Mouse (Mus musculus): Measurements from ENCODE around the gene Ffar2. TPM values are rescaled to one million over a fixed set of nuclear protein-coding genes. Genes with fewer than 3 reads are reported as not detected.

The Ffar2 gene
- polyA plus RNA-seq, 1 experiment from 2014 or later = 0.24 TPM

DNA sequence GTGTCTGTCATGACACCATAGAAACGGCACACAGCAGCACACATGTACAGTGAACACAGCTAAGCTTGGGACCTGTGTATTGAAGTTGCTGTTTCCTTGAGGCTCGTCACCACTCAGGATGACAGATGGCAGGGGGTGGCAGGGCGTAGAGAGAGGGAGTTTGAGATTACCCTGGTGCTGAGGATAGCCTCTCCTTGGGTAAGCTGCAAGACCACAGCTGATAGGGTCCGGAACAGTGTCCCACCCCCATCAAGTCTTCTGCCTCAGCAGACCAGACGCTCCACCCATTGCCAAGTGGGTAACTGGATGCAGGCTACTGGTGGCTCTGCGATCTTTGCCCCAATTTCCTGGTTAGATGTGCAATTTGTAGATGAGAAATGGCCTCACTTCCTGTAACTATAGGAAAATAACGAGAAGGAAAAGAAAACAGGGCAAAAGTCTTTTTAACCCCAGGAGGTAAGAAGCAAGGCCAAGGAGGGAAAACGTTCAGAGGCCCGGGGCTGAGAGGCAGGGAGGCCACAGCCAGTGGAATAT, 11.8 kb downstream of the Ffar2 start:
- no peak overlapping the region for H3K27ac ChIP-seq (ENCODE audit: low read depth, low read length)
- ATAC-seq (ENCODE audit: low read depth) = no peak

DNA sequence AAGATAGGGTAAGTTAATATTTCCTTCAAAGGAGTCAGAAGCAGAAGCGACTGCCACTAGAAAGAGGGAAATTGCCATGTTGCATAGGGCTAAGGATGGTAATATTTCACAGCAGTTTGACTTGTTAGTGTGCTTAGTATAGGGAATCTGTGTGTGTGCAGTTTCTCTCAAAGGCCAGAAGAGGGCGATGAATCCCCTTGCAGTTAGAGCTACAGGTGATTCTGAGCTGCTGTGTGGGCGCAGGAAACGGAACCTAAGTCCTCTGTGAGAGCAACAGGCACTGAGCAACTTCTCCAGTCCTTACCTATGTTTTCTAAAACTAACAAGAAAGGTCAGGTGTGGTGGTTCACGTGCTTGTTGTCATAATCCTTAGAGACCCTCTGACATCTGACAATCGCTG, 13.3 kb downstream of the Ffar2 start:
- no peak for ATAC-seq (ENCODE audit: low read depth)
- 57% methylated on average over 6 of the region's 6 CpGs for WGBS

More for the DNA sequence above, 11.8 kb downstream of the Ffar2 start:
- Histone ChIP-seq H3K4me3 (ENCODE audit: low read depth, low read length) (no peak overlapping the region), H3K4me1 (ENCODE audit: control insufficient read depth, insufficient read depth, low read length) (no peaks in the 10 kb centered on the region), H3K9ac (replicated peaks; ENCODE audit: low read depth, low read length) (no peak overlapping the region), H3K4me2 (ENCODE audit: low read depth, low read length) (no peak overlapping the region), H3K9me3 (ENCODE audit: control insufficient read depth, low read length) (no peaks in the 10 kb centered on the region), H3K27me3 (ENCODE audit: control insufficient read depth, insufficient read depth, low read length) (no peaks in the 10 kb centered on the region), H3K36me3 (ENCODE audit: control insufficient read depth, insufficient read depth, low read length) (no peaks in the 10 kb centered on the region)
- 59% methylated on average over 9 of the region's 9 CpGs for WGBS

DNA sequence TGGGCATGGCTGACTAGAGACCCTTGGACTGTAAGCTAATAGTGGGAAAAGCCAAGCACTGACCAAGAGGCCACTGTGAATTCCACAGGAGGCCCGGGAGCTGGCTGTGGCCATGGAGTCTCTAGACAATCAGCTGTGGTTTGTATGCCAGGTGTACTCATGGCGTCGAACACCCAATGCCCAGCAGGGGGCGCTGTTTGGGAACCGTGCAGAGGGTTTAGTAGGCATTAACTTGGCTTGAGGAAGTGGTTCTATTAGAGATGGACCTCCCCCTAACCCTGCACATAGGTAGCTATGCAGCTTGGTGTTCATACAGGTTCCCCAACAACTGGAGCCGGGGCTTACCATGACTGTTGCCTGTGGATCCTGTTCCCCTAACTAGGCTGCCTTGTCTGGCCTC, 17.7 kb downstream of the Ffar2 start:
- 44% methylated on average over 6 of the region's 6 CpGs for WGBS

More for the DNA sequence above, 13.3 kb downstream of the Ffar2 start:
- no peaks in the 10 kb centered on the region for H3K4me1 ChIP-seq (ENCODE audit: control insufficient read depth, insufficient read depth, low read length)
- H3K4me2 ChIP-seq (ENCODE audit: low read depth, low read length) = no peak overlapping the region
- H3K9me3 ChIP-seq (ENCODE audit: control insufficient read depth, low read length) = no peaks in the 10 kb centered on the region
- H3K4me3 ChIP-seq (ENCODE audit: low read depth, low read length) = no peak overlapping the region
- H3K9ac ChIP-seq (replicated peaks; ENCODE audit: low read depth, low read length) = no peak overlapping the region
- no peak overlapping the region for H3K27ac ChIP-seq (ENCODE audit: low read depth, low read length)
- no peaks in the 10 kb centered on the region for H3K36me3 ChIP-seq (ENCODE audit: control insufficient read depth, insufficient read depth, low read length)
- no peaks in the 10 kb centered on the region for H3K27me3 ChIP-seq (ENCODE audit: control insufficient read depth, insufficient read depth, low read length)

DNA sequence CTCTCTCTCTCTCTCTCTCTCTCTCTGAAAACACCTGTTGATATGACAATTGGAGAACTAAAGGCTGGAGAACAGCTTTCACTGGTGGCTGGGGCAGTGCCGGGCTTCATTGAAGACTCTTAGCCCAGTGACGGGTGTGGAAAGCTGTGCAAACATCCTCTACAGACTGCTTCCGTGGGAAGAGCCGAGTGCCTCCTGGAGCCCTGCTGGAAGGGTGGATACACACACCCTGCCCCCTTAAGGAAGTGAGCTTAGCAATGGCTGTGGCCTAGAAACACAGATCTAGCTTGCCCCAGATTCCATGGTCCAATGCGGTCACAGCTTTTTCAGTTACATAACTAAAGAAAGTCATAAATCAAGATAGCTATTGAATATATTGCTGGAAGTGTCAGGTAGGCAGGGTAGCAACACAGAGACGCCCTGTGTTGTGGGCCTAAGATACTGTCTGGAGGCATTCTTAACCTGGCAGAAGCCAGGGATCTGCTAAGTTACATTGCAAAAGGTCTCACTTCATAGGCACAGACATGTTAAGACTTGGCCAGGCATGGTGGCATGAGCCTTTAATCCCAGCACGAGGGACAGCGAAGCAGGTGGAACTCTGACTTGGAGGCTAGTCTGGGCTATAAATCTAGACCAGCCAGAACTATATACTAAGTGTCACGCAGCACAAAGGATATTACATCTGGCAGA, 19.4 kb downstream of the Ffar2 start:
- Histone ChIP-seq H3K36me3 (ENCODE audit: control insufficient read depth, insufficient read depth, low read length) (no peaks in the 10 kb centered on the region), H3K9me3 (ENCODE audit: control insufficient read depth, low read length) (no peaks in the 10 kb centered on the region), H3K4me1 (ENCODE audit: control insufficient read depth, insufficient read depth, low read length) (no peaks in the 10 kb centered on the region), H3K9ac (replicated peaks; ENCODE audit: low read depth, low read length) (no peak overlapping the region), H3K4me2 (ENCODE audit: low read depth, low read length) (no peak overlapping the region), H3K4me3 (ENCODE audit: low read depth, low read length) (no peak overlapping the region), H3K27me3 (ENCODE audit: control insufficient read depth, insufficient read depth, low read length) (no peaks in the 10 kb centered on the region), H3K27ac (ENCODE audit: low read depth, low read length) (no peak overlapping the region)
- WGBS = 86% methylated on average over 9 of the region's 9 CpGs
- no peak for ATAC-seq (ENCODE audit: low read depth)

More for the DNA sequence above, 17.7 kb downstream of the Ffar2 start:
- H3K4me3 ChIP-seq (ENCODE audit: low read depth, low read length) = no peak overlapping the region
- H3K27me3 ChIP-seq (ENCODE audit: control insufficient read depth, insufficient read depth, low read length) = no peaks in the 10 kb centered on the region
- no peak overlapping the region for H3K9ac ChIP-seq (replicated peaks; ENCODE audit: low read depth, low read length)
- ATAC-seq (ENCODE audit: low read depth) = no peak
- H3K4me1 ChIP-seq (ENCODE audit: control insufficient read depth, insufficient read depth, low read length) = no peaks in the 10 kb centered on the region
- no peak overlapping the region for H3K27ac ChIP-seq (ENCODE audit: low read depth, low read length)
- H3K36me3 ChIP-seq (ENCODE audit: control insufficient read depth, insufficient read depth, low read length) = no peaks in the 10 kb centered on the region
- no peak overlapping the region for H3K4me2 ChIP-seq (ENCODE audit: low read depth, low read length)
- H3K9me3 ChIP-seq (ENCODE audit: control insufficient read depth, low read length) = no peaks in the 10 kb centered on the region

DNA sequence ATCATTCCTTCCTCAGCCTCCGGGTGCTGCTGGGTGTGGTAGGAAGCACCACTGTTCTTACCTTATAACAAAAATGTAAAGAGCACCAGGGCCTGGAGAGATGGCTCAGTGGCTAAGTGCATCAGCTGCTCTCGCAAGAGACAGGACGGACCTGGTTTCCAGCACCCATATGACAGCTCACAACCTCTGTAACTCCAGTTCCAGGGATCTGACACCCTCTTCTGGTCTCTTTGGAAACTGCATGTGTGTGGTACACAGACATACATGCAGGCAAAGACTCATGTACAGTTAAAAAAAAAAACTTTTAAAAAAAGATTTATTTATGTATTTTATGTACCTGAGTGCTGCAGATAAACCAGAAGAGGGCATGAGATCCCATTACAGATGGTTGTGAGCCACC, 20.3 kb downstream of the Ffar2 start:
- Histone ChIP-seq H3K4me3 (ENCODE audit: low read depth, low read length) (no peak overlapping the region), H3K27me3 (ENCODE audit: control insufficient read depth, insufficient read depth, low read length) (no peaks in the 10 kb centered on the region), H3K9ac (replicated peaks; ENCODE audit: low read depth, low read length) (no peak overlapping the region), H3K36me3 (ENCODE audit: control insufficient read depth, insufficient read depth, low read length) (no peaks in the 10 kb centered on the region), H3K4me2 (ENCODE audit: low read depth, low read length) (no peak overlapping the region), H3K4me1 (ENCODE audit: control insufficient read depth, insufficient read depth, low read length) (no peaks in the 10 kb centered on the region), H3K27ac (ENCODE audit: low read depth, low read length) (no peak overlapping the region), H3K9me3 (ENCODE audit: control insufficient read depth, low read length) (no peaks in the 10 kb centered on the region)
- ATAC-seq (ENCODE audit: low read depth) = no peak
- 100% methylated on average over 3 of the region's 3 CpGs for WGBS

DNA sequence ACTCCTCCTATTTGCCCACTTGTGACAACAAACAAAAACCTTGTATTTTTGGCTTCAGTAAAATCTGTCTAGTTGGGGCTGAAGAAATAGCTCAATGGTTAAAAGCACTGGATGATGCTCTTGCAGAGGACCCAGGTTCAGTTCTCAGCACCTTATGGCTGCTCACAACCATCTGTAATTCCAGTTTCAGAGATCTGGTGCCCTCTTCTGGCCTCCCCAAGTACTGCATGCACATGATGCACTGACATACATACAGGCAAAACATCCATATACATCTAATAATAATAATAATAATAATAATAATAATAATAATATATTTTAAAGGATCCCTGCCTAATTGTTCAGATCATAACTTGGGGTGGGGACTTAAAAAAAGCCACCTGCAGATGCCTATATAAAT, 22.9 kb downstream of the Ffar2 start:
- ATAC-seq (ENCODE audit: low read depth) = no peak
- H3K4me3 ChIP-seq (ENCODE audit: low read depth, low read length) = no peak overlapping the region
- H3K9me3 ChIP-seq (ENCODE audit: control insufficient read depth, low read length) = no peaks in the 10 kb centered on the region
- no peak overlapping the region for H3K9ac ChIP-seq (replicated peaks; ENCODE audit: low read depth, low read length)
- H3K27ac ChIP-seq (ENCODE audit: low read depth, low read length) = no peak overlapping the region
- H3K36me3 ChIP-seq (ENCODE audit: control insufficient read depth, insufficient read depth, low read length) = no peaks in the 10 kb centered on the region
- no peak overlapping the region for H3K4me2 ChIP-seq (ENCODE audit: low read depth, low read length)
- no peaks in the 10 kb centered on the region for H3K4me1 ChIP-seq (ENCODE audit: control insufficient read depth, insufficient read depth, low read length)
- H3K27me3 ChIP-seq (ENCODE audit: control insufficient read depth, insufficient read depth, low read length) = no peaks in the 10 kb centered on the region

DNA sequence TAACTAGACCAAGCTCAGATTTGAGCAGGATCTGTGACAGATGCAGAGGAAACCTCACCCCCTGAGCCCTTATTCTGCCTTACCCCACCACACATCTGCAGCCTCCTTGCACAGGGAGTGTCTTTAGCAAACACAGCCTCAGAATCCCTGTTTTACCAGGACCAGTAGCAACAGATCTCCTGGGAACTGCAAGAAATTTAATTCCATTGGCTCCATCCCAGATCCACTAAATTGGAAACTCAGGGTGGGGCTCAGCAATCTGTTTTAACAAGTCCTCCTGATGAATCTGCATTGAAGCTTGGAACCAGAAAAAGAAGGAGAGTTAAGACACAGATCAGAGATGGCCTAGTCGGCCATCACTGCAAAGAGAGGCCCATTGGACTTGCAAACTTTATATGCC, 26.8 kb downstream of the Ffar2 start:
- Histone ChIP-seq H3K36me3 (ENCODE audit: control insufficient read depth, insufficient read depth, low read length) (no peaks in the 10 kb centered on the region), H3K9ac (replicated peaks; ENCODE audit: low read depth, low read length) (no peak overlapping the region), H3K9me3 (ENCODE audit: control insufficient read depth, low read length) (no peaks in the 10 kb centered on the region), H3K4me1 (ENCODE audit: control insufficient read depth, insufficient read depth, low read length) (no peaks in the 10 kb centered on the region), H3K27ac (ENCODE audit: low read depth, low read length) (no peak overlapping the region), H3K4me3 (ENCODE audit: low read depth, low read length) (no peak overlapping the region), H3K4me2 (ENCODE audit: low read depth, low read length) (no peak overlapping the region), H3K27me3 (ENCODE audit: control insufficient read depth, insufficient read depth, low read length) (no peaks in the 10 kb centered on the region)
- ATAC-seq (ENCODE audit: low read depth) = no peak
- WGBS = 67% methylated on average over 1 of the region's 1 CpGs

DNA sequence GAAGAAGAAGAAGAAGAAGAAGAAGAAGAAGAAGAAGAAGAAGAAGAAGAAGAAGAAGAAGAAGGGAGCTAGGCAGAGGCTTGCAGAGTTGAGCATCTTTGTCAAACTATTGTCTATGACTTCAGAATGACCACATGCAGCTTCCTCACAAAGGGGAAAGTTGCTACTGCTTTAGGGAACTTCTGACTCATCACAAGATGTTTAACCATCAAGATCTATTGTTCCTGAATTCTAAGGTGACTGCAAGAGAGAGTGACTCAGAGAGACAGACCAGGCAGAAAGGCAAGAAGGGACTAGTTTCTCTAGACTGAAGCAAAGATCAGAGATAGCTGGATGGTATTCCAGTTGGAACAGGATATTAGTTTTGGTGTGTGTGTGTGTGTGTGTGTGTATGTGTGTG, 28.7 kb downstream of the Ffar2 start:
- H3K4me1 ChIP-seq (ENCODE audit: control insufficient read depth, insufficient read depth, low read length) = no peaks in the 10 kb centered on the region
- no peak overlapping the region for H3K4me3 ChIP-seq (ENCODE audit: low read depth, low read length)
- H3K4me2 ChIP-seq (ENCODE audit: low read depth, low read length) = no peak overlapping the region
- H3K9ac ChIP-seq (replicated peaks; ENCODE audit: low read depth, low read length) = no peak overlapping the region
- no peak overlapping the region for H3K27ac ChIP-seq (ENCODE audit: low read depth, low read length)
- no peaks in the 10 kb centered on the region for H3K9me3 ChIP-seq (ENCODE audit: control insufficient read depth, low read length)
- H3K36me3 ChIP-seq (ENCODE audit: control insufficient read depth, insufficient read depth, low read length) = no peaks in the 10 kb centered on the region
- ATAC-seq (ENCODE audit: low read depth) = no peak
- no peaks in the 10 kb centered on the region for H3K27me3 ChIP-seq (ENCODE audit: control insufficient read depth, insufficient read depth, low read length)

DNA sequence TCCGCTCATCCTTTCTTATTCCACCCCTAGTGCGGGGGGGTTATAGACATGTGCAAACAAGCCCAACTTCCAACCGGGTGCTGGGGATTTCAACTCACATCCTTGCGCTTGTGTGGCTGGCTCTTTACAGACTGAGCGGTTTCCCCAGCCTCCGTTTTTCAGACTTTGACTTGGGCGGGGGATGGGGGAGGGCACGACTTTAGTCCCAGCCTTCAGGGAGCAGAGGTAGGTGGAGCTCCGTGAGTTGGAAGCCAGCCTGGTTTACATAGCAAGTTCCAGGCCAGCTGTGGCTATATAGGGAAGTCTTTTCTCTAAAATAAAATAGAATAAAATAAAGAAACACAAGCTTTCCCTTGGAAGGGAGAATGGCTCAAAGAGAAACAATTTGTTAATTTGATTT, 31.7 kb downstream of the Ffar2 start:
- no peaks in the 10 kb centered on the region for H3K36me3 ChIP-seq (ENCODE audit: control insufficient read depth, insufficient read depth, low read length)
- no peak overlapping the region for H3K9ac ChIP-seq (replicated peaks; ENCODE audit: low read depth, low read length)
- H3K4me2 ChIP-seq (ENCODE audit: low read depth, low read length) = no peak overlapping the region
- no peak overlapping the region for H3K4me3 ChIP-seq (ENCODE audit: low read depth, low read length)
- WGBS = 30% methylated on average over 9 of the region's 9 CpGs
- ATAC-seq (ENCODE audit: low read depth) = no peak
- H3K9me3 ChIP-seq (ENCODE audit: control insufficient read depth, low read length) = no peaks in the 10 kb centered on the region
- H3K4me1 ChIP-seq (ENCODE audit: control insufficient read depth, insufficient read depth, low read length) = no peaks in the 10 kb centered on the region
- no peak overlapping the region for H3K27ac ChIP-seq (ENCODE audit: low read depth, low read length)
- H3K27me3 ChIP-seq (ENCODE audit: control insufficient read depth, insufficient read depth, low read length) = no peaks in the 10 kb centered on the region

All from neural tube, embryonic 14.5 days (tissue).